Mouse (Mus musculus) stomach, embryonic 15.5 days (tissue): ENCODE data around the gene Rnf44. TPM values are rescaled to one million over a fixed set of nuclear protein-coding genes. Genes with fewer than 3 reads are reported as not detected.

Experiments
- ATAC-seq: fragments of 200-750 bp; cut with Nextera tagmentation; 2 replicates; pipeline ENCODE4 v1.8.0; 2017; ENCODE audit warnings: low read depth, moderate number of reproducible peaks, moderate TSS enrichment; ENCODE audit not compliant: insufficient read depth, low FRiP score
- H3K27ac ChIP-seq: fragments of 300-500 bp; sonication (generic); 2 replicates; pipeline ENCODE4 v1.5.1; 2015; ENCODE audit warnings: mild to moderate bottlenecking, inconsistent platforms
- H3K27me3 ChIP-seq: fragments of 300-500 bp; sonication (generic); replicated peaks from 2 replicates; pipeline ENCODE4 v1.6.1; 2015; ENCODE audit warnings: inconsistent platforms
- H3K36me3 ChIP-seq: fragments of 300-500 bp; sonication (generic); 2 replicates; pipeline ENCODE4 v1.6.1; 2015; ENCODE audit warnings: inconsistent platforms
- H3K4me1 ChIP-seq: fragments of 300-500 bp; sonication (generic); 2 replicates; pipeline ENCODE4 v1.6.1; 2015; ENCODE audit warnings: inconsistent platforms
- H3K4me2 ChIP-seq: fragments of 300-500 bp; sonication (generic); 2 replicates; pipeline ENCODE4 v1.6.1; 2015; ENCODE audit warnings: mild to moderate bottlenecking, inconsistent platforms
- H3K4me3 ChIP-seq: fragments of 300-500 bp; sonication (generic); replicated peaks from 2 replicates; pipeline ENCODE4 v1.5.1; 2015; ENCODE audit warnings: inconsistent platforms
- H3K9ac ChIP-seq: fragments of 300-500 bp; sonication (generic); 2 replicates; pipeline ENCODE4 v1.6.1; 2015; ENCODE audit warnings: inconsistent platforms
- H3K9me3 ChIP-seq: fragments of 300-500 bp; sonication (generic); 2 replicates; pipeline ENCODE4 v1.6.1; 2016; ENCODE audit warnings: inconsistent platforms
- WGBS: fragments of 180-500 bp; shearing (Covaris S2); methylation state at CpG from one replicate; pipeline ENCODE4 v1.1.7; 2015; 5-methylcytosine and 5-hydroxymethylcytosine counted together
- polyA plus RNA-seq: library from polyadenylated mRNA; unstranded; fragments of >200 nt; fragmentation: Nextera tagmentation; extraction: Ambion mirVana; gene quantifications from 2 replicates; pipeline ENCODE4 v1.2.1, GENCODE M21; 2015

The Rnf44 gene
- polyA plus RNA-seq, 1 experiment from 2014 or later, result 69.1 TPM

DNA sequence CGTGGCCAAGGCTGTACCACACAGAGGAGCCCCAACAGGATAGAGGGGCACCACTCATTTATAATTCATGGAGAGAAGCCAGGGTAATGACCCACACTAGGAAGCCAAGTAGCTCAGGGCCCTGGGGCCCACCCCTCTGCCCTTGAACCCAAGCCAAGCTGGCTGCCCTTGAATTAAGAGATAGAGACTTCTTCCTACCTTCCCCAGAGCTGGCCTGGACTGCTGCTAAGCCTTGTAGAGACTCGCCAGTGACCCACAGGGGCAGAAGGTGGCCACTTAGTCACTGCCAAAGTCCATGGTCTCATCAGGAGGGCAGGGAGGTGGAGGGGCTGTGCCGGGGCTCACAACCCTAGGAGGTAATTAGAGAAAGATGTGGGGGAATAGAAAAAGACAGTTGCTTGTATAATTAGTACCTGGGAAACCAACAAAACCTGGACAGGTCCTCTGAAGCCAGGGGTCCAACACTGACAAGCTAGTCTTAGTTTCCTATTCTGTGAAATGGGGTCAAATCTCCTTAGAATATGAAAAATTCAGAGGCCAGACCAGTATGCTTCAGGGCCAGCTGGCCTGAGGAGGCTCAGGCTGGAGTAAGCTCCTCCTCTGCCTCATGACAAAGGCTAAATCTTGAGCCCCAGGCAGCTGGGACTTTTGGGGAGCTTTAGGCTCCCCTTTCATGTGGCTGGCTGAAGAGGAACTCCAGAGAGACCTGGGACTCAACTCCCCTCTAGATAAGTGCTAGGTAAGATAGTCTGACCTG lies 9.4 kb downstream of the Rnf44 start:
- Histone ChIP-seq H3K4me3 (no peak overlapping the region), H3K36me3 (peaks cover 42% of the 10 kb centered on the region), H3K27me3 (no peaks in the 10 kb centered on the region), H3K9me3 (no peaks in the 10 kb centered on the region), H3K9ac (no peak overlapping the region), H3K27ac (peak overlapping the region; percentile 28; the same call in 1 of the 2 replicates), H3K4me2 (peak overlapping the region; percentile 3; the same call in 1 of the 2 replicates), H3K4me1 (peaks cover 22% of the 10 kb centered on the region; the same call in 1 of the 2 replicates)
- WGBS, result 78% methylated on average over 3 of the region's 3 CpGs
- ATAC-seq, result no peak

DNA sequence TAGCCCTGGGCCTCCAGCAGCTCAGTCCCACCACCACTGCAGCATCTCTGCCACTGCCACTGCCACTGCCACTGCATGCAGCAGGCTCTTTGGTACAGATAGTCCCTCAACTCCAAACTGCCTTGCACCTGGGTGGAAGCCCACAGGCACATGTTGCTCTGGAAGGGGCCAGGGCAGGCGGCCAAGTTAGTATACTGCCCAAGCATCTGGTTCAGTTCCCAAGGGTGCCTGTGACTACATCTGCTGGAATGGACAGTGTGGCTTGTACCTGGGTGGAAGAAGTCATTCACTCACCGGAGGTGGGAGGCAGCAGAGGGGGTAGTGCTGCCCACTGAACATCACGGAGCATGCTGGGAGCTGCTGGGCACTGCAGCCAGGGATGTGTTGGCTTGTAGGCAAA lies 10.4 kb downstream of the Rnf44 start:
- no peak for ATAC-seq
- Histone ChIP-seq H3K4me1 (peaks cover 18% of the 10 kb centered on the region; the same call in 1 of the 2 replicates), H3K27me3 (no peaks in the 10 kb centered on the region), H3K9ac (no peak overlapping the region), H3K27ac (peak overlapping the region; percentile 28; the same call in 1 of the 2 replicates), H3K36me3 (peaks cover 49% of the 10 kb centered on the region), H3K4me2 (no peak overlapping the region), H3K9me3 (no peaks in the 10 kb centered on the region), H3K4me3 (no peak overlapping the region)
- 92% methylated on average over 3 of the region's 3 CpGs for WGBS

GRCm38 (mm10) chr13:54681291-54681690 lies 12.4 kb downstream of the Rnf44 start:
- 77% methylated on average over 8 of the region's 8 CpGs for WGBS
- H3K36me3 ChIP-seq, result peaks cover 49% of the 10 kb centered on the region

GRCm38 (mm10) chr13:54680184-54680853 lies 13.4 kb downstream of the Rnf44 start:
- no peak overlapping the region for H3K9ac ChIP-seq
- 78% methylated on average over 17 of the region's 17 CpGs for WGBS
- no peak overlapping the region for H3K4me2 ChIP-seq
- no peak overlapping the region for H3K27ac ChIP-seq
- no peak overlapping the region for H3K4me3 ChIP-seq
- peak; percentile 84 for ATAC-seq
- no peaks in the 10 kb centered on the region for H3K27me3 ChIP-seq
- H3K9me3 ChIP-seq, result no peaks in the 10 kb centered on the region
- H3K4me1 ChIP-seq, result peaks cover 5% of the 10 kb centered on the region; the same call in 1 of the 2 replicates
- peaks cover 49% of the 10 kb centered on the region for H3K36me3 ChIP-seq

More at GRCm38 (mm10) chr13:54681291-54681690, 12.4 kb downstream of the Rnf44 start:
- H3K27ac ChIP-seq, result no peak overlapping the region
- no peak overlapping the region for H3K9ac ChIP-seq
- H3K27me3 ChIP-seq, result no peaks in the 10 kb centered on the region
- H3K4me2 ChIP-seq, result no peak overlapping the region
- no peak overlapping the region for H3K4me3 ChIP-seq
- no peaks in the 10 kb centered on the region for H3K9me3 ChIP-seq
- ATAC-seq, result no peak
- H3K4me1 ChIP-seq, result peaks cover 14% of the 10 kb centered on the region; the same call in 1 of the 2 replicates

DNA sequence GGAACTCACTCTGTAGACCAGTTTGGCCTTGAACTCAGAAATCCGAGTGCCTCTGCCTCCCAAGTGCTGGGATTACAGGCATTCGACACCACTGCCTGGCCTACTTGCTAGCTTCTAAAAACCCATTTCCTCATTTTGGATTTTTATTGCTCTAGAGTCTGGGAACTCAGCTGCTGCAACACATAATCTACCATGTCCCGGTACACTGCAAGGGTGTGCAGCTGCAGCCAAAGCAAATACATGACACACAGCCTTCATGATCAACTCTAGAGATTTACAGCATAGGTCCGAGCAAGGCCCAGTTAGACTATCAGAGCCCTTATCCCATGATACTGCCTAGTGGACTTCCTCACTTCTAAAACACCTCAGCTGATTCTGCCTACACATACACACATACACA lies 15.4 kb downstream of the Rnf44 start:
- H3K9me3 ChIP-seq, result no peaks in the 10 kb centered on the region
- peaks cover 40% of the 10 kb centered on the region for H3K36me3 ChIP-seq
- no peak overlapping the region for H3K4me3 ChIP-seq
- no peak overlapping the region for H3K4me2 ChIP-seq
- H3K27me3 ChIP-seq, result no peaks in the 10 kb centered on the region
- no peak for ATAC-seq
- no peaks in the 10 kb centered on the region for H3K4me1 ChIP-seq
- H3K9ac ChIP-seq, result no peak overlapping the region
- WGBS, result 73% methylated on average over 4 of the region's 4 CpGs
- no peak overlapping the region for H3K27ac ChIP-seq

DNA sequence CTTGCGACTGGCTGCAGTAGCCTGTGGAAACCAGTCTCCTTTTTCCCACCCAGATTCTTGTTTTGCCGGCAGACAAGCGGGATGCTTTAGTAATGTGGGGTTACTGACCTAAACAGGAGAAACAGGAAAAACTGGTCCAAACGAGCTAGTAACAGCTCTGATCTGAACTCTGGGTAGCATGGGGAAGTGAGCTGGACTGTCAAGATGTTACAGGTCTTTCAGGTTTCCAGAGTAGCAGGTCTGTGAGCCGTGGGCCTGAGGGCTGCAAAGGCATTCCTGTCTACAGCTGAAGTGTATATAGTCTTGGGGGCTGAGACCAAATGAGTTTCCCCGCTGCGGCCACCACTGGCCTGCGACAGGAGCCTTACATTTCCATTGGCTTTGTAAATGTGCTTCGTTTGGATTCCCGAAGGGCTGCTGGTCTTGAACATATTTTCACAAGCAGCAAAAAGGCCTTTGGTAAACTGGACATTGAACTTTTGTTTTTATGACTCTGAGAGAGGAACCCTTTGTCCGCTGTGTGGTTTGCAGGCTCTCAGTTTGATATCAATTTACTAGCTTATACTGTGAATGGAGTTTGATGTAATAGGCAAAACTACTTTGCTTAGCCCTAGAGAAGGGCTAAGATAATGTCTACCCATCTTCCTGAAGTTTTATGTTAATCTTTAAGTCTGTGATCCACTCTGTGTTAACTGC lies 17.7 kb downstream of the Rnf44 start:
- Histone ChIP-seq H3K4me1 (no peaks in the 10 kb centered on the region), H3K27ac (peak overlapping the region; percentile 69; the same call in 1 of the 2 replicates), H3K36me3 (peaks cover 18% of the 10 kb centered on the region), H3K4me2 (0 out of 2 replicates have a peak overlapping the region, but pooled peaks have one; percentile 8), H3K4me3 (no peak overlapping the region), H3K9me3 (no peaks in the 10 kb centered on the region), H3K9ac (no peak overlapping the region), H3K27me3 (no peaks in the 10 kb centered on the region)
- WGBS, result 54% methylated on average over 11 of the region's 11 CpGs
- peak; percentile 47 for ATAC-seq

DNA sequence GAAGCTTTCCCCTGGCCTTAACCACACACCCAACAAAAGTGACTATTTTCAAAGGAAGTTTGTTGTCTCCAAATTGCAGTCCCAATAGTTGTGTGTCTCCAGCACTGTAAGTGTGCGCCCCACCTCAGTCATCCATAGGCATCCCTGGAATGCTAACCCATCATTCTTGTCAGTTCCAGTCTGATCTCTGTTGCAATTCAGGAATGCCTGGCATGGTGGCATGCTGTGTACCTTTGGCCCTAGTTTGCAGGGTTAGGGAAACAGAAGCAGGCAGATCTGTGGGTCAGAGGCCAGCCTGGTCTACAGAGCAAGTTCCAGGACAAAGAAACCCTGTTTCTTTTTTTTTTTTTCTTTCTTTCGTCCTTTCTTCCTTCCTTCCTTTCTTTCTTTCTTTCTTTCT lies 23.2 kb downstream of the Rnf44 start:
- H3K4me2 ChIP-seq, result no peak overlapping the region
- ATAC-seq, result no peak
- 64% methylated on average over 2 of the region's 2 CpGs for WGBS
- H3K27ac ChIP-seq, result no peak overlapping the region
- H3K9ac ChIP-seq, result no peak overlapping the region
- H3K27me3 ChIP-seq, result no peaks in the 10 kb centered on the region
- H3K9me3 ChIP-seq, result no peaks in the 10 kb centered on the region
- H3K36me3 ChIP-seq, result no peaks in the 10 kb centered on the region
- no peak overlapping the region for H3K4me3 ChIP-seq
- H3K4me1 ChIP-seq, result no peaks in the 10 kb centered on the region

- WGBS, result 83% methylated on average over 7 of the region's 7 CpGs
- ATAC-seq, result no peak
- Histone ChIP-seq H3K4me2 (no peak overlapping the region), H3K4me1 (no peaks in the 10 kb centered on the region), H3K27me3 (no peaks in the 10 kb centered on the region), H3K27ac (no peak overlapping the region), H3K4me3 (no peak overlapping the region), H3K9ac (no peak overlapping the region), H3K36me3 (peaks cover 20% of the 10 kb centered on the region; the same call in 1 of the 2 replicates), H3K9me3 (no peaks in the 10 kb centered on the region)
Measured at GRCm38 (mm10) chr13:54665062-54665461, 28.6 kb downstream of the Rnf44 start.

GRCm38 (mm10) chr13:54664509-54664908 lies 29.2 kb downstream of the Rnf44 start:
- Histone ChIP-seq H3K4me1 (no peaks in the 10 kb centered on the region), H3K27me3 (no peaks in the 10 kb centered on the region), H3K4me2 (no peak overlapping the region), H3K4me3 (no peak overlapping the region), H3K9ac (no peak overlapping the region), H3K9me3 (no peaks in the 10 kb centered on the region), H3K27ac (no peak overlapping the region), H3K36me3 (peaks cover 20% of the 10 kb centered on the region; the same call in 1 of the 2 replicates)
- no peak for ATAC-seq
- WGBS, result 86% methylated on average over 1 of the region's 1 CpGs

DNA sequence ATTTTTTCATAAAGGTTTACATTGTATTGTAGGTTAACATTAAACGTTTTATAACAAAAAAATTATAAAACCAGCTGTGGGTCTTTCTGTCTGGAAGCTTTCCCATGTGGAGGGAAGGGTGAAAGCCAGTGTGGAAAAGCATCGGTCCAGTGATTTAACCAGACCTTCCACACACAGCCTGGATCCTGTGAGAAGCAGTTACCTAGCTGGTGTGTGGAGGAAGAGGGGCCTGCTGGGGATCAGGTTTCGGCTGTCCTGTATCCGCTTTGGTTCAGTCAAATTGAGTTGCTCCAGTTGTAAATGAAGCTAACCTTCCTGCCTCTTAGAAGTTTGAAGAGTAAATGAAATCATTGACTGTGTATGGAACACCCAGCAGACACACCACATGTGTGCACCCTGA lies 29.7 kb downstream of the Rnf44 start:
- H3K4me1 ChIP-seq, result no peaks in the 10 kb centered on the region
- 82% methylated on average over 4 of the region's 4 CpGs for WGBS
- H3K27ac ChIP-seq, result no peak overlapping the region
- H3K27me3 ChIP-seq, result no peaks in the 10 kb centered on the region
- no peak overlapping the region for H3K4me2 ChIP-seq
- ATAC-seq, result no peak
- H3K36me3 ChIP-seq, result peaks cover 21% of the 10 kb centered on the region; the same call in 1 of the 2 replicates
- H3K9ac ChIP-seq, result no peak overlapping the region
- no peaks in the 10 kb centered on the region for H3K9me3 ChIP-seq
- H3K4me3 ChIP-seq, result no peak overlapping the region

DNA sequence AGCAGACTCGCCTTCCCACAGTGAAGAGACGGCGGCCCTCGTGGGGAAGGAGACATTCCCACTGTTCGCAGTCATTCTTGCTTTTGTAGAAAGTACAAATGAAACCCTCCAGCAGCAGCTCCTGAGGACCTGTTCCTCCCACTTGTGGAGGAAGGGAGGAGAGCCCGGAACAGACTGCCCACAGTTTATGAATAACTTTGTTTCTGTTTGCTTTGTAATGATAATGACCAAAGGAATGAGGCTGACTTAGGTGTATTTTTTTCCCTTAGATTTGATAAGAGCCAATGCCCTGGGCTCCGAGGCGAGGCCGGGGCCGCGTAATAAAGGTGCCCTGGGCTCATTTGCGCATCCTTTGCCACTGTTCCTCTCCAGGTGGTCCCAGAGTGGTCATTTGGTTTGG lies 32.3 kb downstream of the Rnf44 start:
- H3K27me3 ChIP-seq, result no peaks in the 10 kb centered on the region
- peak; percentile 71 for ATAC-seq
- H3K36me3 ChIP-seq, result peaks cover 35% of the 10 kb centered on the region
- H3K27ac ChIP-seq, result peak overlapping the region; percentile 59; the same call in 1 of the 2 replicates
- H3K4me1 ChIP-seq, result no peaks in the 10 kb centered on the region
- H3K9me3 ChIP-seq, result no peaks in the 10 kb centered on the region
- 73% methylated on average over 12 of the region's 12 CpGs for WGBS
- no peak overlapping the region for H3K4me2 ChIP-seq
- no peak overlapping the region for H3K9ac ChIP-seq
- no peak overlapping the region for H3K4me3 ChIP-seq
